Mouse (Mus musculus): Measurements from ENCODE around the gene Exosc10.

Exosc10 gene

DNA sequence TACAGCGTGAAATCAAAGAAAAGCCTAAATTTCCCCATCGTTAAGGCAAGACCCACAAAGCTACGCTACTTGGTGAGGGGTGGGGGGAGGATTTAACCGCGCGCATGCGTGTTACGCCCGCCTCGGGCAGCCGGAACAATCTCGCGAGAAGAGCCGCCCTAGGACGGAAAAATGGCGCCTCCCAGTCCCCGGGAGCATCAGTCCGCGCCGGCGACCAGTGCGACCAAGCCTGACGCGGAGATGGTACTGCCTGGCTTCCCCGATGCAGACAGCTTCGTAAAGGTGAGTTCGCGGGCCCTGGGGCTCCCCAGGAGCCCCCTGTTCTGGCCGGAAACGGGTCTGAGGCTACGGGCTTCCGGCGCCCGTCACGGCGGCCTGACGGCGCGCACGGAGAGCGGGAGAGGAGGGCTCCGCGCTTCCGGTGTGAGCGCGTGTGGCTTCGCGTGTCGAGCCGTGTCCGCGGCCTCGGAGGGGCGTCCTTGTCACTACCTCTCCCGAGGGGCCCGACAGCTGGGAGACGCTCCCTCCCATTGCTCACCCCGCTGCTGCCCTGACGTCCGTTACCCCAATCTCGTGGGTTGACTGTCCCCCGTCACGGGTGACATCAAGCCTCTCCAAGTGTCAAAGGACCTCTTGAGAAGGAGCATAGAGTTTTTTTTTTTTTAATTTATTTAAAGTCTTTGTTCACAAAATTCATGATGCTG is at the start of gene Exosc10:
Exosc10 (plus strand) TSS at position 133 of the 704 bp plus-strand sequence.
- peak; percentile 79 to 86 for DNase-seq (ENCODE audit: low spot score in 2 of 2)

DNA sequence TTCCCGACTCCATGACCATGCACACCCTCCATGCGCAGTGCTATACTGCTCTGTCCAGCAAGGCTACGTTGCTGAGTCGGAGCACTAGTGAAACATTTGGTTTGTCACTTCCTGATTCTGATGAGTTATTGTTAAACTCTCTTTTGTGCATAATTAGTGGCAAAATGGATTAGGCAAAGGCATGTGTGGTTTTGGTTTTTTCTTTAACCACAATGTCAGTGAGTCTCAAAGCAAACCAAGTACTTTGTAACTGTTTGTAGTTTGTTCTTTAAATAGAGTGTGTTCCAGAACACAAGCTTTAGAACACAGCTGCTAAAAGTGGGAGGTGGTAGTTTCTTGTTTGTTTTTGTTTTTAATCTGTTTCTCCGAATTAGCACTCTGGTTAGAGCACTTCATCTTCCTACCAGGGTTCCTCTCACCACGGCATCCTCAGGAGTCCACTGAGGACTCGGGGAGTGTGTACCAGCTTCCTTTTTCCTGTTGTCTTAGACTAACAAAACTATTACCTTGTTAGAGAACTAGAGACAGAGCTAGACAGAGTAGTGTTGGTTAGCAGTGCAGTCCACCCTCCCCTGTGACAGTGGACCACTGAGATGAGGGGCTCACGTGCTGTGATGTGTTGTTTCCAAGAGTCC is 48.7 kb upstream of the Exosc10 start:
- DNase-seq (ENCODE audit: low spot score in 2 of 2): no peak

DNA sequence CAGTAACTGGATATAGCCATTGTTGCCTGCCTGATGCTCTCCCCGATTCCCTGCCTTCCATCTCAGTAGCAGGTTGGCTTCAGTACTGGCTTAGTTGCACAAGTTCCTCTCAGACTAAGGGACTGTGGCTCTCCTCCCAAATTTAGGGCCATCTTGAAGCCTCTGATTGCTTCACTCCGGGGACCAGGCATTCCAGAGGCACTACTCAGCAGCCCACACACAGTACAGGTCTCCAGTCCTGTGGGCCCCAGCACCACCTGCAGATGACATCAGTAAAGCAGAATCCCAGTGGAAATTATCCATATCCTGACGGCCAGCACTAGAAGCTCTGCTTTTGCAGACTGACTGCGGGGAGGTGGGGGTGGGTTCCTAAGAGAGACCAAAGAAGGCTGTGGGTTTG is 47.5 kb upstream of the Exosc10 start:
- DNase-seq (ENCODE audit: low spot score in 2 of 2): no peak

DNA sequence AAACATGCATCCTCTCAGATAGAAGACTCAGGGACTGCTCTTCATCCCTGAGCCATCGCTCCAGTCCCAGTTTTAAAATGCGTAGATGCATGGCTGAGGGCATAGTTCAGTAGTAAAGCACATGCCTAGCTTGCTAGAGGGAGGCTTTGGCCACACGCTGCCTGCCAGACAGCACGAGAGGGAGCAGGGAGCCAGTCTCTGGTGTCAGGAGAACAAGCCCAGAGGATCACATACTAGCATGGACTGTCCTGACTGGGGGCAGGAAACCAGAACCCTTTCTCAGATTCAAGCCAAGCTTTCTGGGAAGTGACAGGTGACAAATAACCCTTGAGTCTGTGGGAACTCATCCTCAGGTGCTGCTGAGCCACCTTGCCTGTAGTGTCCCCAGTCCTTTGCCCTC is 46.9 kb upstream of the Exosc10 start:
- DNase-seq (ENCODE audit: low spot score in 2 of 2): no peak

DNA sequence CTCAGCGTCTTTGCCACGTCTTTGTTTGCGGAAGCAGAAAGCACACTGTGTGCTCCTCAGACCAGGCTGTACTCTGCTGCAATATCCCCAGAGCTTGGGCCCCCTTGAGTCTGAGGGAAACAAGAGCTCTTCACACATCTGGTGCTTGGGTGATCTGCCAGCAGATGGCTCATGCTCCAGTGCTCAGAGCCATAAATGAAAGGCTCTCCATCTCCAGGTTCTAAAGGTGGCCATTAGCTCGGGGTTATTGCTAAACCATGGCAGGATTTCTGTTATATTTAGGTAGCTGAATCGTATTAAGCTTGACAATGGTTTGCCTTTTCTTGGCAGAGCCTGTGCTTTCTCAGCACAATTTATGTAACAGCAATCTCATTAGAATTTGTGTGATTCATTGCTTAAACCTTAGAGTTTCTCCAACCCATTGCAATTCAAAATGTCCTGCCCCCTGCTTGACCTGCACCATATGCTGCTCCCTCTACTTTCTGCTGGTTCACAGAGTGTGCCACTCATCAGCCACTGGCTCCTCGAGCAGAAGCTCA is 45.1 kb upstream of the Exosc10 start:
- no peak for DNase-seq (ENCODE audit: low spot score in 2 of 2)

DNA sequence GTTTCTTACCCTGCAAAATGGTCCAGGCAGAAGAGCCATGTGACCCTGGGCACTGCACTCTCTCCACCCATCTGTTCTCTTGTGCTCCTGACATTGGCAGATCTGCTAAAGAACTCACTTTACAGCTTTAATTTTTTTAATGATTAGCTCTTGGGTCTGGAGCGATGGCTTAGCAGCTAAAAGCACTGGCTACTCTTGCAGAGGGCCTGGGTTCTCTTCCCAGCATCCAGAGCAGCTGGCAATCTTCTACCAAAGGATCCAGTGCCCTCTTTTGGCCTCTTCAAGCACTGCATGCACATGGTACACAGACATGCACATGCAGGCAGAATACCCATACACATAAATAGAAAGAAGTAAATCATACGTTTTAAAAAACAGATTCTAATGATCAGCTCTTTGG is 42.9 kb upstream of the Exosc10 start:
- DNase-seq (ENCODE audit: low spot score in 2 of 2): no peak

DNA sequence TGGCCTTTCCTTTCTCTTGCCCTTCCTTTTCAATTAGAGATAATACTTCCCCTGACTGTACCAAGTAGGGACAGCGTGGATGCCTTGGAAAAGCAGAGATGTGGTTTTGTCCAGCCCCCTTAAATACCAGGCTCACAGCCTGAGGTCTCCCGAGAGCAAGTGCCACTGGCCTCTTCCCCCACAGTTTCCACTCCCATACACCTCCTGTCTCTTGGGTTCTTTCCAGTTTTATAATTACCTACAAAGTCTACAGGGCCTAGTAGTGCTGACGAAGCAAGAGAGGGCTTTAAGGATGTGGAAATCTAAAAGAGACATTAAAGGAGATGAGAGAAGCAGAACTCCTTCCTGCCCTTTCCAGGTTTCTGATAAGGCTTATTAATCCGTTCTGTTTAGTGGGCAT is 40.4 kb upstream of the Exosc10 start:
- DNase-seq (ENCODE audit: low spot score in 2 of 2): no peak

DNA sequence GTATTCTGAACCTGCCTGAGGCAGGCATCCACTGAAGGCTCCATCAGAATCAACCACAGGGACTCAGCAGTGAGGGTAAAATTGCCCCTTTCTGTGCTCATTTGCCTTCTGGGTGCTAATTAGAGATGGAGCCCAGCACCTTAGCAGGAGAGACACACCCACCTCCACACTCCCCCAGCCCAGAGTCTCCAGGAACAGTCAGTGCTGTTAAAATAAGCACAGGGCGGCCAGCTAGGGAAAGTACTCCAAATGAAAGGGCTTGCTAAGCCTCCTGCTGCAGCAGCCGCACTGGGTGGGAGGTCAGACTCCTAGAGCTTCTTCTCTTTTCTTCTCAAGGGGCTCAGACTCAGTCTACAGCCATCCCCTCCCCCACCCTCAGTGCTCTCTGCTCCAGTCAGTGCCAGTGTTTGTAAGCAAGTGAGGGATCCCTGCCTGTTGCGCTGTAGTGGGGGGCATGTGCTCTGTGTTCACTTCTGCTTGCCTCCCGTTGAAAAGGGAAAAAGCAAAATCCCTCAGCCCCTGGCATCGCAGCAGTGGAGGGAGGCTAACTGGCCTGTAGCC is 39.9 kb upstream of the Exosc10 start:
- DNase-seq (ENCODE audit: low spot score in 2 of 2): no peak

DNA sequence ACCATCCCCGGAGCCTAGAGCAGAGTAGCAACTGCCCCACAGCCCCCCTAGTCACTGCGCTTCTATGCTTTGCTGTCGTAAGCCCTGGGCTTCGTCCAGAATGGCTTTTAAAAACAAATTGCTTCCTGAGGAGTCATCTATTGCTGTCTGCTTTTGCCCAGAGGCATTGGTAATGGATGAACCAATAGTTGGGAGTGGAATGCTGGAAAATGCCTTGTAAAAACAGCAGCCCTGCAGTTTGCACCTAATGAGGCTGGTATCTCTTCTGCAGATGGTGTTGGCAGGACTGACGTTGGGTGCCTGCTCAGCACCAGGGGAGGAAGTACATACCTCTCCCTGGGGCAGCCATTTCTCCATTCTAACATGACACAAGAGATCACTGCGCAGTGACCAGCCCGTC is 34.7 kb upstream of the Exosc10 start:
- DNase-seq (ENCODE audit: low spot score in 2 of 2): no peak

DNA sequence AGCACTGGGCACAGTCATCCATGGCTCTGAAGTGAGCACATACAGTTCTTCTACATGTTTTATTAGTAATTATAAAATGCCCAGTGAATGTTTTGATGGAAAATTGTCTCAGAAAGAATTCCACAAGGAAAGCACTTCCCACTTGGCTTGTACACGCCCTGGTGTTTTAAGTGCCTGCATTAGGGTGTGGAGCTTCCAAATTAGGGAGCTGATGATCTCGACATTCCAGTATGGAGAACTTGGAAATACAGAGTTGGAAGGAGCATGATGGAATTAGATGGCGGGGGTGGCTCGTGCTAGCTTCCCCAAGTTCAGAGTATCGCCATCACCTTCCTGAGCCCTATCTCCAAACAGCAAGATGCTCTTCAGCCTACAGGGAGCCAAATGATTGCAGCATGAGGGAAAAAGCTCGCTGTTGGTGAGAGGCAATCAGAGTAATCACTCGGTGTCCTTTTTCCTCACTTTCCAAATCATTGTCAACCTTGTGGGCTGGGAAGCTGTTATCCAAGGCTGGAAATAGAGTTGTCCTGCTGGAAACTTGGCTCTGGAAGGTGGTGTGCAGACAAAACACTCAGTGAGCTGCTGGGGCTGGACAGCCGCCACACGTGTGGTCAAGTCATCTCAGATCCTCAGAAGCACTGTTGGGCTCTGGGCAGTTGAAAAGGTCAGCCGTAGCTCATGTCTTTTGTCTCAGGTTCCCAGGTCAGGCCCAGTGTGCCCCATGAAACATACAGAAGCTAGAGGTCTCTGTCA is 30.9 kb upstream of the Exosc10 start:
- DNase-seq (ENCODE audit: low spot score in 2 of 2): no peak

DNA sequence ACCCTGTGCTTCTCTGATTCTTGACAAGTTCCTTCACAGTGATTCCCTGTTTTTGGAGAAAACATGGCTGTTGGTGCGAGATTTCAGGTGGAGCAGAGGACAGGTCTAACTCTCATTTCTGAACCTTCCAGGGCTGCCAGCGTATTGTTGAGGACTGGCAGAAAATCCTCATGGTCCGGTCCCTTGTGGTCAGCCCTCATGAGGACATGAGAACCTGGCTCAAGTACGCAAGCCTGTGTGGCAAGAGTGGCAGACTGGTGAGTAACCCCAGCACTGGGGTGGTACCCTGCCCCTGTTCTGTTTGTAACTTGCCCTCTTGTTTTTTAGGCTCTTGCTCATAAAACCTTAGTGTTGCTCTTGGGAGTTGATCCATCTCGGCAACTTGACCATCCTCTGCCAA is 27.9 kb upstream of the Exosc10 start:
- DNase-seq (ENCODE audit: low spot score in 2 of 2): no peak

DNA sequence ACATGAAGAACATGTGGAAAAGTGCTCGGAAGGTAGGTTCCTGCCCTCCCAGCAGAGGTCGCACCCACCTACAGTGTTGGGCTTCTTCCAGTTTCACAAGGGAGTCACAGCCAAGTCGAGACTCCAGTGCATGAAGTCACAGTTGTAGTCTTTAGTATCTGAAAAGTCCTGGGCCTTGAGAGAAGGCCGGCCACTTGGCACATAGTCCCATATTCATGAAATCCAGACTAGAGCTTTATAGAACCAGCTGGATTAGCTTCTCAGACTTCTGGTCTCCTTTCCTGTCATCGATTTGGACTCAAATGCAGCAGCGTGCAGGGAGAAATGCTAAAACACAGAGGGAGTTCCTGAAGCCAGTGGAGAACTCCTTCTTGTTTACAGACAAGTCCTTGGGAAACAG is 27.5 kb upstream of the Exosc10 start:
- DNase-seq (ENCODE audit: low spot score in 2 of 2): no peak

DNA sequence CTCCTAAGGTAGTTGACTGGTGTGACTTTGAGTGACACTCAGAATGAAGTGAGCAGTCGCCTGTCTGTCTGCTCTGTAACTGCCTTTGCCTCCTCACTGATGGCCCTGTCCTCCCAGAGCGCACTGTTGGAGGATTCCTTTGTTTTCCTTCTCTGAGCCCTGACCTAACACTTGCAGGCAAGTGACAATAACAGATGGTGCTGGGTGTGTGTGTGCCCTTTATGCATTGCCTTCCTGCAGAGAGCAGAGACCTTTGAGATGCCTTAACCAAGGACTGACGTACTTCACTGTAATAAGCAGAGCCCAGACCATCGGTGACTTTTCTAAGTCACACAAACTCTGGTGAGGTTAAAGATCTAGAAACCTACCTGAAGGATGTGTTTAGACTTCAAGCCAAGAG is 26.9 kb upstream of the Exosc10 start:
- no peak for DNase-seq (ENCODE audit: low spot score in 2 of 2)

DNA sequence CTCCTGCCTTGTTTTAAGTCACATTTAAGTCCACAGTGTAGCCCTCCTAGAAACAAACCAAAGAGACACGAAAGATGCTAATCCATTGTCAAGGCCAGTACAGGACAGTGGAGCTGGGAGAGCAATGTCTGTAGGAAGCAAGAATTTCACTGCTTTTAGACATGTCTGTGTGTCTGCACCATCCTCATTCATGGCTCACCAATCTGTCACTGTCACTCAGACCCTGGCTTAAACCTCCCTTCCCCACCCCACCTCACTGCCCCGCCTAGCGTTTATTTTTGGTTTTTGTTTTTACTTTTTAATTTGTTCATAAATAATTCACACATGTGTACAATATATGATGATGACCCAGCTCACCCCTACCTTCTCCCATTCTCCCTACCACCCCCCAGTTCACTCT is 25.7 kb upstream of the Exosc10 start:
- DNase-seq (ENCODE audit: low spot score in 2 of 2): no peak

DNA sequence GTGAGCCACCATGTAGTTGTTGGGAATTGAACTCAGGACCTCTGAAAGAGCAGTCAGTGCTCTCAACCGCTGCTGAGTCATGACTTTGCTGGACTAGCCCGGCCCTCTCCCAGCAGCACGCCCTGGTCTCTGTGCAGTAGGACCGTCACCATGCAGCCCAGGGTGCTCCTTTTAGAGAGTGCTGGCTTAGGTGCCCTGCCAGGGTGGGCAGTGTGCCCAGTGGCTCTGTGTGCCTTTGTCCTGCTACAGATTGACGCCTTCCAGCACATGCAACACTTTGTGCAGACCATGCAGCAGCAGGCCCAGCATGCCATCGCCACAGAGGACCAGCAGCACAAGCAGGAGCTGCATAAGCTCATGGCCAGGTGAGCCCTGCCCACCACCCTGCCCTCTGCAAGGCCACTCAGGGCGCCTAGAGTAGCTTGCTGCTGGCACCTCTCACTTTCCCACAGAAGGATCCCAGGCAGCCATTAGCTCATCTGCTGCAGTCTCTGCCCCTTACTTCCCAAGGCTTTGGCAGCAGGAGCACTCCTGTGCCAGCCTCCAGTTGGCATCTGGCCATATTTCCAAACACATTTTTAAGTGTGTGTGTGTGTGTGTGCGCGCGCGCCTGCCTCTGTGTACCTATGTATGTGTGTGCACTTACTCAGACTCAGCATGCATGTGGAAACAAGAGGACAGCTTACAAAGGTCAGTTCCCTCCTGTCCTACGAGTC is 24.5 kb upstream of the Exosc10 start:
- DNase-seq (ENCODE audit: low spot score in 2 of 2): no peak

DNA sequence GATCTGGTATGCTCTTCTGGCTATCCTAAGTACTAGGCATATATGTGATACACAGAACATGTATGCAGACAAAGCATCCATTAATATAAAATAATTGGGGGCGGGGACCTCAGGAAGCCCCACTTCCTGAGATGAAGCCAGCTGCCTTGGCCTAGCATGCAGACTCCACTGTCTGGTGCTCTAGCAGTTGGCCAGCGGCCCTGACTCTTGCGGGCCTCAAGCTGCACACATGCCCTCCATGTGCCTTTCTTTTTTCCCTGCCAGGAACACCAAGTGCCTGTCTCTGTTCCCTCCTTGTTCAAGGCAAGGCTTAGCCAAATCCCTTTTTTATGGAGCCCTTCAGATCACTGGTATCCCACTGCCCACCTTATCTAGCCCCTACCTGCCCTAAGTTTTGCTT is 22.4 kb upstream of the Exosc10 start:
- DNase-seq (ENCODE audit: low spot score in 2 of 2): no peak

DNA sequence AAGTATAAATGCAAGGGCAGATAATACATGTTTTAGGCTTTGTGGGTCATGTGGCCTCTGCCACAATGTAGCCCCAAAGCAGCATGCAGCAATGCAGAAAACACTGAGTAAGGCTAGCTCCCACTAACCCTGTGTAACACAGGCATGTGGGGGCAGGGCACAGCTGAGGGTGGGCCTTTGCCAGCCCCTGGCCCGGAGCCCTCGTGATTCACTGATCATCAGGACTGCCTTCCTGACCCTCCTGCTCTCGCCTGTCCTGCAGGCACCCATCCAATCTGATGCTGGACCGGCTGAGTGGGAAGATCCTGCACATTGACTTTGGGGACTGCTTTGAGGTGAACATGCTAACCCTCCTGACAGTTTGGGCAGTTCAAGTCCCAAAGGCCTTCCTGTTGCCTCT is 9.1 kb upstream of the Exosc10 start:
- DNase-seq (ENCODE audit: low spot score in 2 of 2): no peak

DNA sequence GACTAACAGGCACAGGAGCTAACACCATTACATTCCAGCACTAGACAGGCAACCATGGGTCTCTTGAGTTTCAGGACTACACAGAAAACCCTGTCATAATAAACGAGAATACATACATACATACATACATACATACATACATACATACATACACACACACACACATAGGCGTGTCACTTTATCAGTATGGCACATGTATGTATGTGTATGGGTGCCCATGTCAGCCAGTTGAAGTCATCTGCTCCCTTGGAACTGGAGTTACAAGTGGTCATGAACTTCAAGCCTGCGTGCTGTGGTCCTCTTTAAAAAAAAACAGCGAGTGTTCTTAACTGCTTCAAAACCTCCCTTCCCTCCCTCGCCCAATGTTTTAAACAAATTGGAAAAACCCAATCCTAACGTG is 463 bp upstream of the Exosc10 start:
- DNase-seq (ENCODE audit: low spot score in 2 of 2): no peak

DNA sequence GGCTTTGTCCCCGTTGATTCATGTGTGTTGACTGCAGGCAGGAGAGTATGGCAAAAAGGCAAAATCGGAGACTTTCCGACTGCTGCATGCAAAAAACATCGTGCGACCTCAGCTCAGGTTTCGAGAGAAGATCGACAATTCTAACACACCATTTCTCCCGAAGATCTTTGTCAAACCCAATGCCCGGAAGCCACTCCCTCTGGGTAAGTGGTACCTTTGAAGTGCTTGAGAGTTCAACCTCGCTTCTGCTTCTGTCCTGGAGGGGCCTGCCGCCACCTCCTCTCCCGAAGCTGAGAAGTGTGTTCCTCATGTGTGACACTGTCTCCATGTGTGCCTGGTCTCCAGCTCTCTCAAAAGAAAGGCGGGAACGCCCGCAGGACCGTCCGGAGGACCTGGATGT is 4.4 kb downstream of the Exosc10 start:
- DNase-seq (ENCODE audit: low spot score in 2 of 2): no peak

DNA sequence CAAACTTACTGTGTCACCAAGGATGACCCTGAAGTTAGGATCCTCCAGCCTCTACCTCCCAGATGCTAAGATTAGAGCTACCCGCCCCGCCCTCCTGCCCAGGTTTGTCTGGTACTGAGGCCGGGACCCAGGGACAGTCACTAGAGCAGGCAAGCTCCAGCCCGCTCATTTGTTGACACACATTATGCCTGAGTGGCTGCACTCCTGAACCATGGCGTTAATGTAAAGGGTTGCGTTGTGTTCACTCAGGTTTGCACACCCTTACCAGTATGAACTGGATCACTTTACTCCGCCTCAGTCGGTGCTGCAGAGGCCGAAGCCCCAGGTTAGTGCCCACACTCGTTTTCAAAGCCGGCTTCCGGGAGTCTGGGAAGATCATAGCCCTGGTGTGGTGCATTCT is 5.4 kb downstream of the Exosc10 start:
- DNase-seq (ENCODE audit: low spot score in 2 of 2): no peak

DNA sequence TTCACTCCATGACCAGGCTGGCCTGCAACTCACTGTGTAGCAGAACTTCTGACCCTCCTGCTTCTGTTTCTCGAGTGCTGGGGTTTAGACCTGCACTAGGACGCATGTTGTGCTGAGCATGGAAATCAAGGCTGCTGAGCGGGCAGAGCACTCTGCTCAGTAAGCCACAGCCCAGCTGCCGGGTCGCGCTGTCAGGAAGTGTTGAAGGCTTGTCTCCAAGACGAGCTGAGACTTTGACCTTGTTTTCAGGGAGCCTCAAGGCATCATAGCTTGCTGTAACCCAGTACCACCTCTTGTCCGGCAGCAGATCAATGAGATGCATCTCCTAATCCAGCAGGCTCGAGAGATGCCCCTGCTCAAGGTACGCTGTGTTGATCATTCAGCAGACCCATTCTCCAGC is 11.9 kb downstream of the Exosc10 start:
- no peak for DNase-seq (ENCODE audit: low spot score in 2 of 2)

Measured in spleen, postnatal 14 days (tissue).